Mouse (Mus musculus) kidney, embryonic 16.5 days (tissue): Measurements from ENCODE around the gene Kirrel3. TPM values are rescaled to one million over a fixed set of nuclear protein-coding genes. Genes with fewer than 3 reads are reported as not detected.

ENCODE experiments used
- ATAC-seq: fragments of 200-750 bp; cut with Nextera tagmentation; 2 replicates; pipeline ENCODE4 v1.8.0; 2017; ENCODE audit warnings: moderate TSS enrichment; ENCODE audit not compliant: low FRiP score, low TSS enrichment
- H3K27ac ChIP-seq: fragments of 300-500 bp; sonication (generic); 2 replicates; pipeline ENCODE4 v1.5.1; 2014; ENCODE audit warnings: low read length
- H3K27me3 ChIP-seq: fragments of 300-500 bp; sonication (generic); 2 replicates; pipeline ENCODE4 v1.6.1; 2014; ENCODE audit warnings: low read length, control low read depth, mixed read lengths; ENCODE audit not compliant: insufficient read depth
- H3K36me3 ChIP-seq: fragments of 300-500 bp; sonication (generic); 2 replicates; pipeline ENCODE4 v1.6.1; 2014; ENCODE audit warnings: low read length, control low read depth, mixed read lengths; ENCODE audit not compliant: insufficient read depth
- H3K4me1 ChIP-seq: fragments of 300-500 bp; sonication (generic); 2 replicates; pipeline ENCODE4 v1.6.1; 2014; ENCODE audit warnings: low read length, control low read depth, mixed read lengths; ENCODE audit not compliant: insufficient read depth
- H3K4me2 ChIP-seq: fragments of 300-500 bp; sonication (generic); replicated peaks from 2 replicates; pipeline ENCODE4 v1.6.1; 2014; ENCODE audit warnings: low read depth, low read length
- H3K4me3 ChIP-seq: fragments of 300-500 bp; sonication (generic); 2 replicates; pipeline ENCODE4 v1.5.1; 2014; ENCODE audit warnings: mild to moderate bottlenecking, low read length
- H3K9ac ChIP-seq: fragments of 300-500 bp; sonication (generic); replicated peaks from 2 replicates; pipeline ENCODE4 v1.6.1; 2014; ENCODE audit warnings: low read length
- H3K9me3 ChIP-seq: fragments of 300-500 bp; sonication (generic); 2 replicates; pipeline ENCODE4 v1.6.1; 2016; ENCODE audit warnings: low read length, control low read depth
- WGBS: fragments of 180-500 bp; shearing (Covaris S2); extraction: QIAGEN DNeasy Blood & Tissue Kit; methylation state at CpG from one replicate; pipeline ENCODE4 v1.1.7; 2014; 5-methylcytosine and 5-hydroxymethylcytosine counted together
- polyA plus RNA-seq: library from polyadenylated mRNA; unstranded; fragments of >200 nt; fragmentation: Nextera tagmentation; extraction: Ambion mirVana; gene quantifications from 2 replicates; pipeline ENCODE4 v1.2.1, GENCODE M21; 2015

Gene Kirrel3
- polyA plus RNA-seq, 1 experiment from 2014 or later: 2.6 TPM

GRCm38 (mm10) chr9:34965041-34965415, 479.3 kb downstream of the Kirrel3 start:
- H3K27ac ChIP-seq: no peak overlapping the region
- H3K9ac ChIP-seq: no peak overlapping the region
- no peaks in the 10 kb centered on the region for H3K4me1 ChIP-seq
- ATAC-seq: no peak
- H3K36me3 ChIP-seq: no peaks in the 10 kb centered on the region
- 20% methylated on average over 4 of the region's 4 CpGs for WGBS
- H3K27me3 ChIP-seq: no peaks in the 10 kb centered on the region
- H3K9me3 ChIP-seq: no peaks in the 10 kb centered on the region
- no peak overlapping the region for H3K4me3 ChIP-seq
- H3K4me2 ChIP-seq: no peak overlapping the region

- Histone ChIP-seq H3K4me2 (no peak overlapping the region), H3K36me3 (no peaks in the 10 kb centered on the region), H3K4me3 (no peak overlapping the region), H3K9me3 (no peaks in the 10 kb centered on the region), H3K9ac (no peak overlapping the region), H3K4me1 (no peaks in the 10 kb centered on the region), H3K27me3 (no peaks in the 10 kb centered on the region), H3K27ac (no peak overlapping the region)
- WGBS: 27% methylated on average over 6 of the region's 6 CpGs
- no peak for ATAC-seq
These were observed 482.1 kb downstream of the Kirrel3 start for GRCm38 (mm10) chr9:34967772-34968171.

- Histone ChIP-seq H3K4me2 (no peak overlapping the region), H3K9ac (no peak overlapping the region), H3K9me3 (no peaks in the 10 kb centered on the region), H3K27ac (no peak overlapping the region), H3K27me3 (no peaks in the 10 kb centered on the region), H3K4me1 (no peaks in the 10 kb centered on the region), H3K4me3 (no peak overlapping the region), H3K36me3 (no peaks in the 10 kb centered on the region)
- WGBS: 74% methylated on average over 6 of the region's 6 CpGs
- no peak for ATAC-seq
These were observed 484.3 kb downstream of the Kirrel3 start for GRCm38 (mm10) chr9:34969881-34970490.

GRCm38 (mm10) chr9:34974326-34974725, 488.6 kb downstream of the Kirrel3 start:
- no peaks in the 10 kb centered on the region for H3K27me3 ChIP-seq
- H3K4me2 ChIP-seq: no peak overlapping the region
- no peaks in the 10 kb centered on the region; the same call in 1 of the 2 replicates for H3K9me3 ChIP-seq
- H3K4me3 ChIP-seq: no peak overlapping the region
- H3K36me3 ChIP-seq: no peaks in the 10 kb centered on the region
- no peak overlapping the region for H3K9ac ChIP-seq
- WGBS: 97% methylated on average over 1 of the region's 1 CpGs
- no peak for ATAC-seq
- 0 out of 2 replicates have a peak, but pooled peaks cover 5% of the 10 kb centered on the region for H3K4me1 ChIP-seq
- H3K27ac ChIP-seq: no peak overlapping the region

- 0 out of 2 replicates have a peak, but pooled peaks cover 5% of the 10 kb centered on the region for H3K4me1 ChIP-seq
- H3K27ac ChIP-seq: no peak overlapping the region
- no peak overlapping the region for H3K4me3 ChIP-seq
- no peaks in the 10 kb centered on the region for H3K36me3 ChIP-seq
- H3K9me3 ChIP-seq: no peaks in the 10 kb centered on the region; the same call in 1 of the 2 replicates
- ATAC-seq: no peak
- no peaks in the 10 kb centered on the region for H3K27me3 ChIP-seq
- no peak overlapping the region for H3K9ac ChIP-seq
- no peak overlapping the region for H3K4me2 ChIP-seq
- 92% methylated on average over 6 of the region's 6 CpGs for WGBS
These were observed 489.6 kb downstream of the Kirrel3 start for GRCm38 (mm10) chr9:34975245-34975644.

- no peak overlapping the region for H3K4me3 ChIP-seq
- no peak overlapping the region for H3K9ac ChIP-seq
- no peaks in the 10 kb centered on the region for H3K27me3 ChIP-seq
- ATAC-seq: no peak
- no peak overlapping the region for H3K27ac ChIP-seq
- no peaks in the 10 kb centered on the region; the same call in 1 of the 2 replicates for H3K9me3 ChIP-seq
- no peaks in the 10 kb centered on the region for H3K36me3 ChIP-seq
- H3K4me2 ChIP-seq: no peak overlapping the region
- 66% methylated on average over 8 of the region's 8 CpGs for WGBS
- H3K4me1 ChIP-seq: 0 out of 2 replicates have a peak, but pooled peaks cover 5% of the 10 kb centered on the region
These were observed 491.1 kb downstream of the Kirrel3 start for GRCm38 (mm10) chr9:34976596-34977462.

- Histone ChIP-seq H3K27ac (no peak overlapping the region), H3K4me3 (no peak overlapping the region), H3K9me3 (no peaks in the 10 kb centered on the region; the same call in 1 of the 2 replicates), H3K4me1 (0 out of 2 replicates have a peak, but pooled peaks cover 5% of the 10 kb centered on the region), H3K36me3 (no peaks in the 10 kb centered on the region), H3K9ac (no peak overlapping the region), H3K4me2 (no peak overlapping the region), H3K27me3 (no peaks in the 10 kb centered on the region)
- WGBS: 54% methylated on average over 8 of the region's 8 CpGs
- ATAC-seq: no peak
These were observed 492.0 kb downstream of the Kirrel3 start for GRCm38 (mm10) chr9:34977700-34978099.

GRCm38 (mm10) chr9:34978229-34978628, 492.5 kb downstream of the Kirrel3 start:
- 64% methylated on average over 3 of the region's 3 CpGs for WGBS

GRCm38 (mm10) chr9:34980516-34981265, 495.0 kb downstream of the Kirrel3 start:
- ATAC-seq: no peak
- H3K36me3 ChIP-seq: no peaks in the 10 kb centered on the region
- 86% methylated on average over 5 of the region's 5 CpGs for WGBS

More at GRCm38 (mm10) chr9:34978229-34978628, 492.5 kb downstream of the Kirrel3 start:
- Histone ChIP-seq H3K4me1 (0 out of 2 replicates have a peak, but pooled peaks cover 5% of the 10 kb centered on the region), H3K4me2 (no peak overlapping the region), H3K9me3 (no peaks in the 10 kb centered on the region; the same call in 1 of the 2 replicates), H3K4me3 (no peak overlapping the region), H3K9ac (no peak overlapping the region), H3K27ac (no peak overlapping the region), H3K27me3 (no peaks in the 10 kb centered on the region), H3K36me3 (no peaks in the 10 kb centered on the region)
- ATAC-seq: no peak

More at GRCm38 (mm10) chr9:34980516-34981265, 495.0 kb downstream of the Kirrel3 start:
- Histone ChIP-seq H3K4me1 (0 out of 2 replicates have a peak, but pooled peaks cover 9% of the 10 kb centered on the region), H3K4me3 (no peak overlapping the region), H3K9me3 (no peaks in the 10 kb centered on the region; the same call in 1 of the 2 replicates), H3K27me3 (no peaks in the 10 kb centered on the region), H3K9ac (no peak overlapping the region), H3K27ac (no peak overlapping the region), H3K4me2 (no peak overlapping the region)
